Mouse (Mus musculus): ENCODE measurements at regions not wholly inside any gene's neighbourhood (a gene's known extent, or its start where the extent isn't known, plus 50 kb on each side); places are given as distances from the start of the nearest gene placed in this dataset.

- Histone ChIP-seq H3K4me3 (no peak overlapping the region), H3K4me2 (ENCODE audit: low read depth) (no peak overlapping the region), H3K27me3 (ENCODE audit: control insufficient read depth, insufficient read depth, insufficient read length) (no peaks in the 10 kb centered on the region), H3ac (ENCODE audit: control insufficient read depth, insufficient read length) (no peak overlapping the region), H3K36me3 (ENCODE audit: control insufficient read depth, insufficient read depth) (no peaks in the 10 kb centered on the region), H3K79me2 (ENCODE audit: control insufficient read depth, insufficient read depth) (no peaks in the 10 kb centered on the region)
- TF ChIP-seq POLR2AphosphoS2 (IDR thresholded peaks at IDR 0.05; ENCODE audit: insufficient read length, low read depth) (no peak), TCF3 (IDR thresholded peaks at IDR 0.05; ENCODE audit: insufficient read length, low read depth) (no peak), MAX (IDR thresholded peaks at IDR 0.05; ENCODE audit: low read depth) (no peak), REST (IDR thresholded peaks at IDR 0.05; ENCODE audit: insufficient read depth, insufficient read length) (no peak), TCF12 (IDR thresholded peaks at IDR 0.05; ENCODE audit: insufficient read depth, poor library complexity, severe bottlenecking) (no peak)
These were observed 53.2 kb upstream of the Lef1 start for GRCm38 (mm10) chr3:131056893-131057660.

GRCm38 (mm10) chr3:131054241-131054972 lies 55.9 kb upstream of the Lef1 start:
- no peaks in the 10 kb centered on the region for H3K27me3 ChIP-seq (ENCODE audit: control insufficient read depth, insufficient read depth, insufficient read length)
- no peaks in the 10 kb centered on the region for H3K36me3 ChIP-seq (ENCODE audit: control insufficient read depth, insufficient read depth)
- TF ChIP-seq REST (IDR thresholded peaks at IDR 0.05; ENCODE audit: insufficient read depth, insufficient read length) (no peak), POLR2A (IDR thresholded peaks at IDR 0.05; ENCODE audit: insufficient read length, low read depth) (no peak), MYOD1 (IDR thresholded peaks at IDR 0.05; ENCODE audit: control insufficient read depth in 1 of 3, insufficient read length in 2 of 3, low read depth in 2 of 3) (peak; percentile 92 to 96 (median 93)), E2F4 (IDR thresholded peaks at IDR 0.05; ENCODE audit: insufficient read depth) (no peak), USF1 (IDR thresholded peaks at IDR 0.05; ENCODE audit: low read depth) (no peak), MAX (IDR thresholded peaks at IDR 0.05; ENCODE audit: low read depth) (no peak), CEBPB (IDR thresholded peaks at IDR 0.05; ENCODE audit: insufficient read depth, poor library complexity, severe bottlenecking) (no peak), MYOG (IDR thresholded peaks at IDR 0.05; ENCODE audit: control insufficient read depth in 1 of 3, insufficient read depth in 1 of 3, insufficient read length in 2 of 3, low read depth in 2 of 3) (peak; percentile 74 to 95 (median 84)), POLR2AphosphoS2 (IDR thresholded peaks at IDR 0.05; ENCODE audit: insufficient read length, low read depth) (no peak), TCF3 (IDR thresholded peaks at IDR 0.05; ENCODE audit: insufficient read length, low read depth) (peak; percentile 64), TCF12 (IDR thresholded peaks at IDR 0.05; ENCODE audit: insufficient read depth, poor library complexity, severe bottlenecking) (peak; percentile 98), SRF (IDR thresholded peaks at IDR 0.05; ENCODE audit: control insufficient read depth, insufficient read length, low read depth) (no peak)
- peak overlapping the region; percentile 66 for H3K4me2 ChIP-seq (ENCODE audit: low read depth)
- H3K4me3 ChIP-seq: no peak overlapping the region
- H3ac ChIP-seq (ENCODE audit: control insufficient read depth, insufficient read length): no peak overlapping the region
- no peaks in the 10 kb centered on the region for H3K79me2 ChIP-seq (ENCODE audit: control insufficient read depth, insufficient read depth)

GRCm38 (mm10) chr3:131047716-131048115 lies 62.6 kb upstream of the Lef1 start:
- no peak for TF ChIP-seq REST (IDR thresholded peaks at IDR 0.05; ENCODE audit: insufficient read depth, insufficient read length)
- no peak for TF ChIP-seq E2F4 (IDR thresholded peaks at IDR 0.05; ENCODE audit: insufficient read depth)
- no peak for TF ChIP-seq TCF12 (IDR thresholded peaks at IDR 0.05; ENCODE audit: insufficient read depth, poor library complexity, severe bottlenecking)

GRCm38 (mm10) chr3:131046412-131046811 lies 63.9 kb upstream of the Lef1 start:
- Histone ChIP-seq H3K4me3 (no peak overlapping the region), H3K4me2 (ENCODE audit: low read depth) (no peak overlapping the region), H3ac (ENCODE audit: control insufficient read depth, insufficient read length) (no peak overlapping the region), H3K36me3 (ENCODE audit: control insufficient read depth, insufficient read depth) (no peaks in the 10 kb centered on the region), H3K79me2 (ENCODE audit: control insufficient read depth, insufficient read depth) (no peaks in the 10 kb centered on the region), H3K27me3 (ENCODE audit: control insufficient read depth, insufficient read depth, insufficient read length) (no peaks in the 10 kb centered on the region)
- TF ChIP-seq REST (IDR thresholded peaks at IDR 0.05; ENCODE audit: insufficient read depth, insufficient read length): no peak
- TF ChIP-seq POLR2A (IDR thresholded peaks at IDR 0.05; ENCODE audit: insufficient read length, low read depth): no peak
- TF ChIP-seq MYOD1 (IDR thresholded peaks at IDR 0.05; ENCODE audit: control insufficient read depth in 1 of 3, insufficient read length in 2 of 3, low read depth in 2 of 3): no peak

More at GRCm38 (mm10) chr3:131047716-131048115, 62.6 kb upstream of the Lef1 start:
- Histone ChIP-seq H3K79me2 (ENCODE audit: control insufficient read depth, insufficient read depth) (no peaks in the 10 kb centered on the region), H3K4me2 (ENCODE audit: low read depth) (no peak overlapping the region), H3ac (ENCODE audit: control insufficient read depth, insufficient read length) (no peak overlapping the region), H3K27me3 (ENCODE audit: control insufficient read depth, insufficient read depth, insufficient read length) (no peaks in the 10 kb centered on the region), H3K4me3 (no peak overlapping the region), H3K36me3 (ENCODE audit: control insufficient read depth, insufficient read depth) (no peaks in the 10 kb centered on the region)

GRCm38 (mm10) chr3:131040214-131040825 lies 70.0 kb upstream of the Lef1 start:
- Histone ChIP-seq H3K4me3 (no peak overlapping the region), H3K79me2 (ENCODE audit: control insufficient read depth, insufficient read depth) (no peaks in the 10 kb centered on the region), H3K4me2 (ENCODE audit: low read depth) (no peak overlapping the region), H3ac (ENCODE audit: control insufficient read depth, insufficient read length) (no peak overlapping the region), H3K27me3 (ENCODE audit: control insufficient read depth, insufficient read depth, insufficient read length) (no peaks in the 10 kb centered on the region), H3K36me3 (ENCODE audit: control insufficient read depth, insufficient read depth) (no peaks in the 10 kb centered on the region)
- TF ChIP-seq TCF12 (IDR thresholded peaks at IDR 0.05; ENCODE audit: insufficient read depth, poor library complexity, severe bottlenecking): no peak
- TF ChIP-seq MYOG (IDR thresholded peaks at IDR 0.05; ENCODE audit: control insufficient read depth in 1 of 3, insufficient read depth in 1 of 3, insufficient read length in 2 of 3, low read depth in 2 of 3): no peak
- TF ChIP-seq POLR2A (IDR thresholded peaks at IDR 0.05; ENCODE audit: insufficient read length, low read depth): no peak
- no peak for TF ChIP-seq MAX (IDR thresholded peaks at IDR 0.05; ENCODE audit: low read depth)
- no peak for TF ChIP-seq MYOD1 (IDR thresholded peaks at IDR 0.05; ENCODE audit: control insufficient read depth in 1 of 3, insufficient read length in 2 of 3, low read depth in 2 of 3)
- TF ChIP-seq POLR2AphosphoS2 (IDR thresholded peaks at IDR 0.05; ENCODE audit: insufficient read length, low read depth): no peak
- no peak for TF ChIP-seq TCF3 (IDR thresholded peaks at IDR 0.05; ENCODE audit: insufficient read length, low read depth)
- TF ChIP-seq SRF (IDR thresholded peaks at IDR 0.05; ENCODE audit: control insufficient read depth, insufficient read length, low read depth): no peak
- no peak for TF ChIP-seq CEBPB (IDR thresholded peaks at IDR 0.05; ENCODE audit: insufficient read depth, poor library complexity, severe bottlenecking)
- TF ChIP-seq USF1 (IDR thresholded peaks at IDR 0.05; ENCODE audit: low read depth): no peak
- TF ChIP-seq REST (IDR thresholded peaks at IDR 0.05; ENCODE audit: insufficient read depth, insufficient read length): no peak
- TF ChIP-seq E2F4 (IDR thresholded peaks at IDR 0.05; ENCODE audit: insufficient read depth): no peak

Data from myocyte (in vitro differentiated cells).